8 mouse cellular contexts compared by ENCODE assay signal in genomic region chr3:89278643-89279042, GRCm38 (mm10). TPM values are rescaled to one million over a fixed set of nuclear protein-coding genes. Genes with fewer than 3 reads are reported as not detected.
DNase-seq lines count a peak whose midpoint lies in the region; ATAC-seq and TF ChIP-seq lines count a peak whose summit lies in the region.

No protein-coding gene starts in this region.

- intact Hi-C loops in left cerebral cortex, postnatal 14 days (cut with DNase I), result no loop called here

- peak overlapping the region; percentile 91 for H3K9ac ChIP-seq in lung, embryonic 16.5 days (ENCODE audit: low read length)
- H3K9ac ChIP-seq in heart, embryonic 16.5 days (ENCODE audit: low read length), result peak overlapping the region; percentile 83
- H3K9ac ChIP-seq in liver, embryonic 13.5 days, result peak overlapping the region; percentile 56
- peak overlapping the region; percentile 89 for H3K9ac ChIP-seq in stomach, postnatal 0 days (ENCODE audit: low read length)

- no peaks in the 10 kb centered on the region; the same call in none of the 2 replicates for H3K27me3 ChIP-seq in lung, embryonic 16.5 days (ENCODE audit: control insufficient read depth, insufficient read depth, low read depth, low read length)
- peaks cover 2% of the 10 kb centered on the region; the same call in 1 of the 2 replicates for H3K27me3 ChIP-seq in heart, embryonic 16.5 days (ENCODE audit: control insufficient read depth, insufficient read depth, low read length)
- H3K27me3 ChIP-seq in liver, embryonic 13.5 days, result peaks cover 72% of the 10 kb centered on the region
- no peaks in the 10 kb centered on the region for H3K27me3 ChIP-seq in stomach, postnatal 0 days (ENCODE audit: control insufficient read depth, insufficient read depth, low read length)

- no peak for DNase-seq in lung, postnatal 14 days
- no peak for DNase-seq in liver, embryonic 13.5 days
- no peak for DNase-seq in stomach, postnatal 0 days (ENCODE audit: low spot score)
- no peak for DNase-seq in left cerebral cortex, postnatal 14 days (ENCODE audit: low spot score in 2 of 2)
- DNase-seq in thymus, postnatal 14 days, result no peak
- DNase-seq in spleen, postnatal 4 days (ENCODE audit: low spot score in 2 of 2), result no peak

- H3K9me3 ChIP-seq in lung, embryonic 16.5 days (ENCODE audit: control insufficient read depth, low read length), result no peaks in the 10 kb centered on the region
- no peaks in the 10 kb centered on the region for H3K9me3 ChIP-seq in heart, embryonic 16.5 days (replicated peaks; ENCODE audit: control insufficient read depth, low read length)
- no peaks in the 10 kb centered on the region for H3K9me3 ChIP-seq in liver, embryonic 13.5 days (replicated peaks)
- no peaks in the 10 kb centered on the region for H3K9me3 ChIP-seq in stomach, postnatal 0 days (ENCODE audit: control insufficient read depth, low read length)

- peaks cover 15% of the 10 kb centered on the region for H3K36me3 ChIP-seq in lung, embryonic 16.5 days (ENCODE audit: control insufficient read depth, insufficient read depth, low read length)
- H3K36me3 ChIP-seq in heart, embryonic 16.5 days (ENCODE audit: control insufficient read depth, insufficient read depth), result peaks cover 12% of the 10 kb centered on the region
- H3K36me3 ChIP-seq in liver, embryonic 13.5 days, result peaks cover 3% of the 10 kb centered on the region; the same call in 1 of the 2 replicates
- H3K36me3 ChIP-seq in stomach, postnatal 0 days (ENCODE audit: control insufficient read depth, insufficient read depth, low read length), result no peaks in the 10 kb centered on the region; the same call in 1 of the 2 replicates

- TF ChIP-seq EP300 in stomach, postnatal 0 days (optimal IDR thresholded peaks at IDR 0.05), result no peak

- 13% methylated on average over 8 of the region's 8 CpGs for WGBS in lung, embryonic 16.5 days
- WGBS in heart, embryonic 16.5 days, result 17% methylated on average over 8 of the region's 8 CpGs
- 12% methylated on average over 8 of the region's 8 CpGs for WGBS in liver, embryonic 13.5 days (ENCODE audit: insufficient replicate concordance)
- WGBS in stomach, postnatal 0 days, result 28% methylated on average over 8 of the region's 8 CpGs

- peaks cover 29% of the 10 kb centered on the region for H3K4me1 ChIP-seq in lung, embryonic 16.5 days (replicated peaks; ENCODE audit: control insufficient read depth, insufficient read depth, low read length)
- peaks cover 28% of the 10 kb centered on the region for H3K4me1 ChIP-seq in heart, embryonic 16.5 days (ENCODE audit: control insufficient read depth, insufficient read depth, low read length)
- peaks cover 17% of the 10 kb centered on the region for H3K4me1 ChIP-seq in liver, embryonic 13.5 days (replicated peaks)
- peaks cover 11% of the 10 kb centered on the region; the same call in 1 of the 2 replicates for H3K4me1 ChIP-seq in stomach, postnatal 0 days (replicated peaks; ENCODE audit: control insufficient read depth, insufficient read depth)

- H3K4me3 ChIP-seq in lung, embryonic 16.5 days (ENCODE audit: low read length), result peak overlapping the region; percentile 84
- H3K4me3 ChIP-seq in heart, embryonic 16.5 days (ENCODE audit: low read length), result peak overlapping the region; percentile 69
- peak overlapping the region; percentile 42 for H3K4me3 ChIP-seq in liver, embryonic 13.5 days (replicated peaks)
- peak overlapping the region; percentile 67 for H3K4me3 ChIP-seq in stomach, postnatal 0 days (ENCODE audit: low read depth, low read length)

- H3K4me2 ChIP-seq in lung, embryonic 16.5 days (ENCODE audit: low read depth, low read length), result peak overlapping the region; percentile 94
- peak overlapping the region; percentile 98 for H3K4me2 ChIP-seq in heart, embryonic 16.5 days (ENCODE audit: low read depth, low read length)
- H3K4me2 ChIP-seq in liver, embryonic 13.5 days, result peak overlapping the region; percentile 61
- peak overlapping the region; percentile 91 for H3K4me2 ChIP-seq in stomach, postnatal 0 days (replicated peaks; ENCODE audit: low read depth)

- peak overlapping the region; percentile 98 for H3K27ac ChIP-seq in lung, embryonic 16.5 days (ENCODE audit: low read length)
- peak overlapping the region; percentile 91 for H3K27ac ChIP-seq in heart, embryonic 16.5 days (ENCODE audit: low read length)
- H3K27ac ChIP-seq in liver, embryonic 13.5 days, result no peak overlapping the region
- peak overlapping the region; percentile 96 for H3K27ac ChIP-seq in stomach, postnatal 0 days (replicated peaks)

- no peak for ATAC-seq in lung, embryonic 16.5 days (ENCODE audit: low read depth)
- no peak for ATAC-seq in heart, embryonic 16.5 days (replicated peaks; ENCODE audit: extremely low read depth, insufficient read depth, low FRiP score)
- no peak for ATAC-seq in liver, embryonic 13.5 days (ENCODE audit: low read depth)
- no peak for ATAC-seq in stomach, postnatal 0 days (ENCODE audit: low FRiP score, low TSS enrichment)

- no peak for TF ChIP-seq CTCF in stomach, postnatal 0 days (IDR thresholded peaks at IDR 0.05; ENCODE audit: low read depth)

RNA-seq across cellular contexts. Expression of gene Efna1, which starts 2.3 kb away (rescaled TPM):
- 97.2 and 104 TPM in 2 replicates for polyA plus RNA-seq in lung, embryonic 16.5 days (2015; fragmentation: Nextera tagmentation; extraction: Ambion mirVana)
- 34.4 and 45.5 TPM in 2 replicates for polyA plus RNA-seq in heart, embryonic 16.5 days (2015; fragmentation: Nextera tagmentation; extraction: Ambion mirVana)
- 4.3 and 4.6 TPM in 2 replicates for polyA plus RNA-seq in liver, embryonic 13.5 days (2015; fragmentation: Nextera tagmentation; extraction: Ambion mirVana)
- polyA plus RNA-seq in stomach, postnatal 0 days (2015; fragmentation: Nextera tagmentation; extraction: Ambion mirVana), result 34.8 and 36.6 TPM in 2 replicates
- total RNA-seq in left cerebral cortex, postnatal 14 days (2021), result 1 to 10 TPM; 4.0 to 5.9 TPM

RNA-seq across cellular contexts. Expression of gene Slc50a1, which starts 8.3 kb away (rescaled TPM):
- polyA plus RNA-seq in lung, embryonic 16.5 days (2015; fragmentation: Nextera tagmentation; extraction: Ambion mirVana), result 65.7 and 66.7 TPM in 2 replicates
- polyA plus RNA-seq in heart, embryonic 16.5 days (2015; fragmentation: Nextera tagmentation; extraction: Ambion mirVana), result 44.8 and 51.1 TPM in 2 replicates
- 17.4 and 18.0 TPM in 2 replicates for polyA plus RNA-seq in liver, embryonic 13.5 days (2015; fragmentation: Nextera tagmentation; extraction: Ambion mirVana)
- polyA plus RNA-seq in stomach, postnatal 0 days (2015; fragmentation: Nextera tagmentation; extraction: Ambion mirVana), result 107 and 113 TPM in 2 replicates
- total RNA-seq in left cerebral cortex, postnatal 14 days (2021), result 10 to 100 TPM; 25.7 to 30.5 TPM

RNA-seq across cellular contexts. Expression of gene Dpm3, which starts 19.5 kb away (rescaled TPM):
- polyA plus RNA-seq in lung, embryonic 16.5 days (2015; fragmentation: Nextera tagmentation; extraction: Ambion mirVana), result 135 and 138 TPM in 2 replicates
- 65.3 and 79.6 TPM in 2 replicates for polyA plus RNA-seq in heart, embryonic 16.5 days (2015; fragmentation: Nextera tagmentation; extraction: Ambion mirVana)
- 57.2 and 64.5 TPM in 2 replicates for polyA plus RNA-seq in liver, embryonic 13.5 days (2015; fragmentation: Nextera tagmentation; extraction: Ambion mirVana)
- 140 and 152 TPM in 2 replicates for polyA plus RNA-seq in stomach, postnatal 0 days (2015; fragmentation: Nextera tagmentation; extraction: Ambion mirVana)
- 10 to 100 TPM; 50.8 to 53.0 TPM for total RNA-seq in left cerebral cortex, postnatal 14 days (2021)

RNA-seq across cellular contexts. Expression of gene Trim46, which starts 32.5 kb away (rescaled TPM):
- polyA plus RNA-seq in lung, embryonic 16.5 days (2015; fragmentation: Nextera tagmentation; extraction: Ambion mirVana), result 7.2 and 7.7 TPM in 2 replicates
- polyA plus RNA-seq in heart, embryonic 16.5 days (2015; fragmentation: Nextera tagmentation; extraction: Ambion mirVana), result 1.1 and 1.3 TPM in 2 replicates
- 0.14 and 0.23 TPM in 2 replicates for polyA plus RNA-seq in liver, embryonic 13.5 days (2015; fragmentation: Nextera tagmentation; extraction: Ambion mirVana)
- 2.7 and 3.3 TPM in 2 replicates for polyA plus RNA-seq in stomach, postnatal 0 days (2015; fragmentation: Nextera tagmentation; extraction: Ambion mirVana)
- 100 to 1,000 TPM; 102 to 105 TPM for total RNA-seq in left cerebral cortex, postnatal 14 days (2021)

RNA-seq across cellular contexts. Expression of gene Krtcap2, which starts 32.9 kb away (rescaled TPM):
- polyA plus RNA-seq in lung, embryonic 16.5 days (2015; fragmentation: Nextera tagmentation; extraction: Ambion mirVana), result 304 and 314 TPM in 2 replicates
- 202 and 234 TPM in 2 replicates for polyA plus RNA-seq in heart, embryonic 16.5 days (2015; fragmentation: Nextera tagmentation; extraction: Ambion mirVana)
- polyA plus RNA-seq in liver, embryonic 13.5 days (2015; fragmentation: Nextera tagmentation; extraction: Ambion mirVana), result 152 and 155 TPM in 2 replicates
- 266 and 314 TPM in 2 replicates for polyA plus RNA-seq in stomach, postnatal 0 days (2015; fragmentation: Nextera tagmentation; extraction: Ambion mirVana)
- total RNA-seq in left cerebral cortex, postnatal 14 days (2021), result 10 to 100 TPM; 74.5 to 86.3 TPM
